Mouse (Mus musculus) brain, embryonic 14.5 days (tissue): ENCODE results near the gene Med25.

Experiments used
- CTCF ChIP-seq: fragments of 200-500 bp; IDR thresholded peaks from 2 replicates; pipeline ENCODE4 v1.5.1; 2012; ENCODE audit warnings: inconsistent platforms, mild to moderate bottlenecking, moderate library complexity, borderline replicate concordance; ENCODE audit not compliant: insufficient read depth, insufficient read length; ENCODE audit errors: extremely low read depth
- POLR2A ChIP-seq: fragments of 200-500 bp; IDR thresholded peaks from 2 replicates; pipeline ENCODE4 v1.6.1; 2012; ENCODE audit warnings: mild to moderate bottlenecking, inconsistent platforms, borderline replicate concordance; ENCODE audit not compliant: poor library complexity, insufficient read depth, insufficient read length, severe bottlenecking; ENCODE audit errors: extremely low read depth

- TF ChIP-seq CTCF (no peak), POLR2A (no peak)
These were observed 41.5 kb downstream of the Med25 start for GRCm38 (mm10) chr7:44850789-44851624.
